Mouse (Mus musculus) urinary bladder, postnatal 10 days (tissue): ENCODE data around the gene Hes3.

Experiments
- DNase-seq: peaks from one replicate; pipeline ENCODE4 v3.0.0; 2022; ENCODE audit warnings: low spot score

The Hes3 gene

DNA sequence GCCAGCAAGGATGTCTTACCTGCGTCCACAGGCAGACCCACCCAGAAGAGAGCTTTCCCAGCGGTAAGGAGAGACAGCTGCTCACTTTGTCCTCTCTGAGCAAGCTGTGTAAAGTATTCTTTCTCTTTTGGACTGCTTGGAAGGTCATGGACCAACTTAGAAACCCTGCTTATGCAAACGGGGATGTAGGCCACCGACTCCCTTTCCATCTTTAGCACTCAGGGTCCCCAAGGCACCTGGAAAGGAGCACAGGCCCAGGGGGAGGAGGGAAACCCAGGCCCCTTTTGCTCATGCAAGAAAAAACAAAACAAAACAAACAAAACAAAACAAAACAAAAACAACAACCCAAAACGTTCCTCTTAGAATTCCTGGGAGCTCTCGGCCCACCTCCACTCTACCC is at the start of gene Hes3:
TSS of gene Hes3 (minus strand) at position 101 of the 400 bp plus-strand sequence.
- DNase-seq = no peak

DNA sequence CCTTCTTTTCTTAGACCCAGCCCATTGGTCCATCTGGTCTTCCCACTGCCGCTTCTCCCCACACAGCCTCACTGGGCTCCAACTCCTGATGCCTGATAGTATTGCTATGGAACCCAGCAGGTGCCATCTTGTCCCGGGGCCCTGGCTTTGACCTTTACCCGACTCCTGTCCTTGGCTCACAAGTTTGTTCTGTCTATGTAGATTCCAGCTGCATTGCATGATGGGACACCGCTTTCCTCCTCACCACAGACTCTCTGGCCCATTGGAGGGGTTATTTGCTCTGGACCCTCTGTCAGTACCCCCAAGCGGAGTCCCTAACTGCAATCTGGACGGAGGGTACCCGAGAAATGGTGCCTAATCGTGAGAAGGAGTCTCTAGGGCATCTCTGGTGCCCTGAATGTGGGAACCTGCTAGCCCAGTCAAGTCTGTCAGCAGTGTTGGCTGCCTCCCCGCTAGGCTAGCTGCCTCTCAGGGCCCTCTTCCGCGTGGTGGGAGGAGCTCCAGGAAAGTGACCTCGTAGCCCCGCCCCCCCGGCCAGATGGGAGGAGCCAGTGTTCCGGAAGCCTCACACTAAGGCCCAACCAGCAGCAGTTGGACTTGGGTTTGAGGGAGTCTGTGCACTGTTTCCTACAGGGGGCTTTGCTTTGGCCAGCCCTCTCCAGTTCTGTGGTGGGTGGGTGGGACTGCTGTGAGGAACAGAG is 49.3 kb upstream of the Hes3 start:
- DNase-seq = no peak

DNA sequence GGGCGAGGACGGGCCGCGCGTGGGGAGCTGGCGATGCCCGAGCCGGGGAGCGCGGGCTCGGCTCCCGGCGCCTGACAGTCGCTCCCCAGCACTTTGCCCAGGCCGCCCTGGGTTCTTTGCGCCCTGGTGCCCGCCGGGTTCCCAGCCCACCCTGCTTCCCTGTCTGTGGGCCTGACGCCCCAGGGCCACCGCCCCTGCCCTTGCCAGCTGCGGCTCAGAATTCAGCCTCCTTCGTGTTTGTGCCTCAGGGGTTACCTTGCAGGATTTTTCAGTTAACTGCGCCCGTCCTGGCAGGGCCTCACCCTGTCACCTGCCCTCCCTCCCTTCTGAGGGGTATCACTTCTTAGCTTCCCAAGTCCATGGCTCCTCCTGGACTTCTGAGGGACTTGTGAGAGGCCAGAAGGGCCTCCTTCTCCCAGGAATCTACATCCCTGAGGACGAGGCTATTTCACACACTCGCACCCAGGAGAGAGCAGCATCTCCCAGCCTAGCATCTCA is 47.9 kb upstream of the Hes3 start:
- DNase-seq = no peak

DNA sequence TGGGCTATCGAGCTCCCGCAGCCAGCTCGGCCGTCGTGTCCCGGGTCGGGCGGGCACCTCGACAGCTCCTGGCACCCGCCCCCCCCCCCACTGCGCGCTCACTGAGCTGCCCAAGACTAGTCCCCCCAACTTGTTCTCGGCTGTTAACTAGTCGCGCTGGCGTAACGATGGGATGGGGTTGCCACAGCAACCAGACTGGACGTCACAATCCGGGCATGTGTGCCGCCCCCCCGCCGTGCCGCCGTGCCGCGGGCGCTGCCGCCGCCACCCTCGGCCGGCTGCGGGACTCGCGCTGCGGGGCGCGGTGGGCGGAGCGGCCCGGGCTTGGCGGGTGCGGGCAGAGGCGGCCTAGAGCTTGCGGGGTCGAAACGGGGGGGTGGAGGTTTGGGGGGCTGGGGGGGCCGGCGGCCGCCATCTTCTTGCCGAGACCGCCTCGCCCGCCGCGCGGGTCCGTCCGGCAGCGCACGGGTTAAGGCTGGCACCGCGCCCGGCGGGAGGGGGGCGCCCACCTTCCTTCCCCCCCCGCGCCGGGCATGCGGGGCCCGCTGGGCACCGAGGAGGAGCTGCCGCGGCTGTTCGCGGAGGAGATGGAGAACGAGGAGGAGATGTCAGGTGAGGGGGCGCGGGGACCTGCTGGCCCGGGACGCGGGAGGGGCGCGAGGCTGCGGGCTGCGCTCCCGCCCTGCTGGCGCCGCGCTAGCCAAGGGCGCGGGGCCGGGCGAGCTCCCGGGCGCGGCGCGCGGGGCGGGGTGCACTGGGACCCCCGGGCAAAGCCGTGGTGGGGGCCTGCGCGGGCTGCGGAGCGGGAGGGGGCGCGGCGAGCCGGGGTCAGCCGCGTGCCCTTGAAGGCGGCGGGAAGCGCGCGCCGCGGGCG is 47.2 kb upstream of the Hes3 start, which contains the start of gene Chd5:
TSS of gene Chd5 (plus strand) at position 233 of the 874 bp plus-strand sequence.
- DNase-seq = no peak

DNA sequence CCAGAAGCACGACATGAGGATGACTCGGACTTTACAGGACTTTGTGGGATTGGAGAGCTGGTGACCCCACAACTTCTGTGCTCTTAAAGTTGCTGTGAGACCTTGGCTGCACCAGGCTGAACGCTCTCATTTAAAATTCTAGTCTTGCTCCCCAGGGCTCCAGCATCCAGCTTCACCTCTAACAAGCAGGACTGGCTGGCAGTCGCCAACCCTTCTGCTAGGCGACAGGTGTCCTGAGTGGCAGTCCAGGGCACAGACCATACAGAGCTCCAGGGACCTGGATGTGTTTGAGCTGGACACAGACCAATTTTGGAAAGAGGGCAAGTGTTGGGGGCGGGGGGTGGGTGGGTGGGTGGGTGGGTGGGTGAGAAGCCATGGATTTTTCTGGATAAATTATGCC is 46.3 kb upstream of the Hes3 start:
- DNase-seq = no peak

DNA sequence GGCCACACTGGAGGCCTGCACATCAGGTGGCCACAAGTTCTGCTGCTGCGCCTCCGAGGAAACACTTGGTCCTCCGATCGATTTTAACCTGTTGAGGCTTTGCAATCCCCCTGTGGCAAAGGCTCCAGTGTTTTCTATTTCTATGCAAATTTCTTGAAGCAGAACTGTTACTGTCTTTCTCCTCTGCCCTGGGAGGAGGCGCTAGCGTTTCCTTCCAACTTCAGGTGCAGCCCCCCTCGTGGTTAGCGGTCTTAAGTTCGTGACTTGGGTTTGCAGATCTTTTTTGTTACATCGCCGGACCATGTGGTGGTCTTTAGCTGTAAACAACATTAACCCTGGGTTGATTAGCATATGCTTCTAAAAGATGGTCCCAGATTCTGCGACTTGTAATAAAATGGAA is 42.1 kb upstream of the Hes3 start:
- DNase-seq = no peak

DNA sequence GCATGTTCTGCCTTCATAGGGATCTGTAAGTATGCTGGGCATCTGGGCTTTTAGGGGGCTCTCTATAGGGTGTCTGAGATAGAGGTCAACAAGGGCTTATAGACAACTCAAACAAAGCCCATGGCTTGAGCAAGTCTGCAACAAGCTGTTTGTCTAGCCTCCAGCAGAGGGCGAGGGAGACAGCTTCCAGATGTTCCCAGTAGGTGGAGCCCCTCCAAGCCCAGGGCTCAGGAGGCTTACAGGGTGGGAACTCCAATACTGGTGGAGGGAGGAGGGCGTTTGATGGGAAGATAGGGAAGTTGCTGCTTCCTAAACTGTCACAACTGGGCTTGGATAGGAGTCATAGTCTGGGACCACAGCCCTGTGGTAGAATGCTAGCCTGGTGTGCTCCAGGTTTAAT is 41.5 kb upstream of the Hes3 start:
- no peak for DNase-seq

DNA sequence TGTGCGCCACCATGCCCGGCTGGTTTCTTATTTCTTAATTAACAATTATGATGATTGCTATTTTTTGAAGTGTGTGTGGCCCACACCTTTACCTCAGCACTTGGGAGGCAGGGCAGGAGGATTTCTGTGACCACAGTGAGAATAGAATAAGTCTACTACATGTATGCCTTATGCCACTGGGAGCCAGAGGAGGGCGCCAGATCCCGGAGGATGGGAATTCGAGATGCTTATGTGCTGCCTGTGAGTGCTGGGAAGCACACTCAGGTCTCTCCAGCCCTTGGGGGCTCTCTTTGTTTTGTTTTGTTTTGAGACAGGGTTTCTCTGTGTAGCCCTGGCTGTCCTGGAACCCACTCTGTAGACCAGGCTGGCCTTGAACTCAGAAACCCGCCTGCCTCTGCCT is 37.2 kb upstream of the Hes3 start:
- no peak for DNase-seq

DNA sequence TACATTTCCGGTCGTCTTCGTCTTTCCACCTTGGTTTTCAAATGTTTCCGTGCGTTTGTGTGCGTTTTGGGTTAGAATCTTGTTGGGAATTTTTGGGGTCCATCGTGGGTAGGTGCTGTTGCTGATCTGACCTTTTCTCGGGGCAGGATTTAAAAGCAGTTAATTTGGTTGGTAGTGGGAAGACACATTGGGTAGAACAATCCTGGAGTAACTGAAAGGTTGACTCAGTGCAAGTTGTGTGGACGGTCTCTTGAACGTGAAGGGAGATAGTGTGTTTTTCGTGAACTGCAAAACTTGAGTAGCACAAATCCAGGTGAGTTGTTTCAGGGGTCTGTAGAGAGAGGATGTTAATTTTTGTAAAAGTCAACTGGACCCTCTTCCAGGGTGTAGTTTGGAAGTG is 35.1 kb upstream of the Hes3 start:
- DNase-seq = no peak

DNA sequence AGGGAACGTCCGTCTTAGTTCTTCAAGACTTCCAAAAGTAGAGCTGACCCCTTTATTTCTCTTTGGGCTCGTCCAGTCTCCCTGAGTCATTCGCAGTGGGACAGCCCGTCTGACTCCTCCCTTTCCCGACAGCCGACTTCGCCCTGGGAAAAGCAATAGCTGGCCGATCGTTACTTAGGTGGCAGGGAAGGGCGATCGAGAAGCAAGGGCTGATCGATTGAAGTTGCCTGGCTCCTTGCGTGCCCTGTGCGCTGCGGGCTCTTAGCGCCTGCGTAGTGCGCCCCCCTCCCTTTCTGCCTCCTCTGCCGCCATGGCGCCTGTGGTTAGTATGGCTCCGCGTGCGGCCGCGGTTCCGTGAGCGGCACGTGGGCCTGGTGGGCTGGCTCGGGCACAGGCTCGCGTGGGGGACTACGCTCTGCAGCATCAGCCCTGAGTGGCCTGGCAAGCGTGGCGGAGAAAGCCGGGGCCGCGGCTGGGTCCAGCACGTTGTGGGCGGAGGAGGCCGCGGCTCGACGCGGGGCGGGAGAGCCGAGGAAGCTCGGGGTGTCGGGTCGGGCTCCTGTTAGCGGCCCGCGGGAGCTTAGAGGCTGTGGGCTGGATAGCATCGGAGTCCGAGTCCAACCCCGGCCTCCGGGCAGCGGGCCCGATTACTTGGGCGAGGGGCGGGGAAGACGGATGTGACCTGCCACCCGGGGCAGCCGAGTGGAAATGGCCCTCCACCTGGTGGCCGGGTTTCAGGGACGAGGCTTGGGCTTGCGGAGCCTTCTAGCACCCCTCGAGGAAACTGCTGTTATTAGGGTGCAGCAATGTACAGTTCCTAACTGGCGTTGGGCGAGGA is 34.3 kb upstream of the Hes3 start, which contains the start of gene Rpl22:
TSS of gene Rpl22 (plus strand) at position 169 of the 838 bp plus-strand sequence.
- DNase-seq = peak; percentile 64

DNA sequence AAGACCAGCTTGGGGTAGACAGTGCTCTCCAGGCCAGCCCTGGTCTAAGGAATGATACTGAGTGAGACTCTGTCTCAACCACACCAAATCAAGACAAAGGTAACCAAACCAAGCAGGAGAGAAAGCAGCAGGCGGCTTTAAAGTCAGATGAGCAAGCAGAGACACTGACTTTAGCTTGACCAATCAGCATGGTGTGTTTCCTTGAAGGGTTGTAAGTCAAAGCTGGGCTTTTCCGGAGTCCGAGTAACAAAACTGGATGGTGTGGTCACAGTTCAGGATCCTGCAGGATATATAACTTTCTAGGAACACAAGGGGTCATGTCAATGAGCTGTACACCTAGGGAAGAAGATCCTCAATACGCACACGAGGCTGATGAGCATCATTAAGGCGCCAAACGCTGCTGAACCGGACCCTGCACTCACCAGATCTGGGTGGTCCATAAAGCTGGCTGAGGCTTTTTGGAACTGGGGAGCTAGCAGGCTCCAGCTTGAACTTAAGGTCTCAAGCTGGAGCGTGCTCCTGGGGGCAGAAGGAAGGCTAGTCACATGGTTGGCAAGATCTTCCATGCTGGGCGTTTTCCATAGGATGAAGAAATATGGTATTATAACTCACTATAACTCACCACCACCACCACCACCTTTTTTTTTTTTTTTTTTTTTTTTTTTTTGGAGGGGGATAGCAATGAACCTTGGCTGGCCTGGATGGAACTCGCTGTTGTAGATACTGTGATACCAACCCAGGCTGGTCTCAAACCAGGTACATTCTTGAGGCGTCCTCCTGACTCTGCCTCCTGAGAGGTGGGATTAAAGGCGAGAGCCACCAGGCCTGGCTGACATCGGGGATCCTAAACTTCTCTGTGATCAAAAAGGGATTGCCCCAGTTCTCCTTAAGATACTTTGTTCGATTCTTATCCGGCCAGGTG is 33.4 kb upstream of the Hes3 start:
- no peak for DNase-seq

DNA sequence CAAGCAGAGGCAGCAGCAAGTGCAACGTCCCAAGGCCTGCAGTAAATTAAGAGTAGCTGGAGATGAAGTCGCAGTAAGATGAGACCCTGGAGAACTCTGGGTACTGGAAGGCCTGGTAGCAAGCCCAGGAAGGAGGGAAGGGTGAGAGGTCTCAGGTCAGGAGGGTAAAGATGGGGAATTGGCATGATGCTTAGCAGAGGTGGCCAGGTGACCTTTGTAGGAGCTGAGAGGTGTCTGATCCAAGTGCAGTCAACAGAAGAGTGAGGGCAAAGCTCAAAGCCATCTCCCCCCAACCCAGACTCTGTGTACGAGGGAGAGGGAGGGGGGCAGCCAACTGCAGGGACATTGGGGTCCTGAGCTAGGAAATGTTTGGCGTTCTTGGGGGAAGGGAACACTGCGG is 30.0 kb upstream of the Hes3 start:
- DNase-seq = no peak

DNA sequence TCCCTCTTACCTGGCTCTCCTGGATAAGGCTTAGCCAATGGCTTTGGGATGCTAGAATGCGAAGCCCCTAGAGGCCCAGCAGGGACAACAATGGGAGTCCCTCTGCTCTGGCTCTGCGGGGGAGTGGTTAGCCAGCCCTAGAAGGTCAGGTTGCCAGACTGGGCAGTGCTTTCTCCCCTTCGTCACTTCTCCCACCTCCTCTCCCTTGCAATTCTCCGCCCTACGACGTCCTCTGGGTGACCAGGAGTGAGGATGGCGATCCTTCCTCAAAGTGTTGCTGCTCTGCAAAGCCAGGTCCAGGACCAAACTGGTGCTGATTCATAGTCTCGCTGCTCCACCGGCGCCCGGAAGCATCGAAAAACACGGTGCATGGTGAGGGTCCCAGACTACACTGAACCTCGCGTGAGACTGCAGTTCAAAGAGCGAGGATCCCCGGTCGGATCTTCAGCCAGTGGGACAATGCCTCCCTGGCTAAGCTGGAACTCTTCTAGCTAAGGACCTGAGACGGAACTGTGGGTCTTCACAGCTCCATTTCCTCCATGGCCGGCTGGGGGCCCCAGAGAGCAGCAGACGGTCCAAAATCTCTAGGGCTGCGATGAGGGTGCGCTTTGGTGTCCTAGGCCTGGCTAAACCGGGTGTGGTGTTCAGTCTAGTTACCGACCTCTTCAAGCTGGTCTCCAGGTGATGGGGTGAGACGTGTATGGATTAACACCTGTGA is 27.2 kb upstream of the Hes3 start, which contains the start of gene Rnf207:
TSS of gene Rnf207 (minus strand) at position 477 of the 718 bp plus-strand sequence.
- DNase-seq = no peak

DNA sequence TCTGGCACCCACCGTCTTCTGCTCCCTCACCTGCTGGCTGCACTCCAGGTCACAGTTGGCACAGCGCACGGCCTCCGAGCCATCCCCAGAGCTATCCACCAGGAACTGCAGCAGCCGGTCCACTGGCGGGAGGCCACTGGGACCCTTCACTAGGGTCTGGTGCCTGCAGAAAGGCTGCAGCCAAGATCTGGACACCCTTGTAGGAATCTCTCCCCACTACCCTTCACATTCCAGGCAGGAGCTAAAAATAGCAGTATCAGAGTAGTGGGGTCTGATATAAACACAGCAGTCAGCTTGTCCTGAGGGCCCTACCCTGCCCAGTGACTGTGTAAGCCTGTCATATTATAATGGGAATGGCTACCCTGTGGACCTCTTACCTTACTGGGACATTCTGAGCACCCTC is 26.2 kb upstream of the Hes3 start:
- DNase-seq = no peak

DNA sequence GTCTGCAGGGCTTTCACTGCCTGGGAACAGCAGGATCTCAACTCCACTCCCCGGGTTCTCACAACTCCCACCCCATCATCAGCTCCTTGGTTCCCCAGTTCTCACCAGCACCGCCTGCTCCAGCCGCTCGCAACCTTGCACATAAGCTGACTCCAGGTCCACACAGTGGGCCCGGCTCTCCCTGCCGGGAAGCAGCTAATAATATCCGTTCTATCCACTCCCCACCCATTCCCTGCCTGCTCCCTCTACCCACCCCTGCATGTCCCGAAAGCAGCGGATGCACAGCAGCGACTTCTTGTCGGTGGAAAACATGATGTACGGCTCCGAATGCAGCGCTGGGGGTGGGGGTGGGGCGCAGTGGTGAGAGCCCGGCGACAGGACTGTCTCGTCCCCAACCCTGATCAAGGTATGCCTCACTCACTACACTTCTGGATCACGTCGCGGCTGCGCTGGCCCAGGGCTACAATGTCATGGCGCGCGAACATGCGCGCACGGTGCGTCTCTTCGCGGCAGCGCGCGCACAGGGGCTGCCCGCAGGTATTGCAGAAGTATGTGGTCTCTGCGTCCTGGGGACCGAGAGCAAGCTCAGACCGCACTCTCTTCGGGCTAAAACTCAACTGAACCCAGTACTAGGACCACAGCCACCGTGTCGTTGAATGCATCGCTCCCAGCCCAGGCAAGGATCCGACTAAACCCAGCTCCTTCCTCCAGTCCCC is 24.2 kb upstream of the Hes3 start:
- no peak for DNase-seq

DNA sequence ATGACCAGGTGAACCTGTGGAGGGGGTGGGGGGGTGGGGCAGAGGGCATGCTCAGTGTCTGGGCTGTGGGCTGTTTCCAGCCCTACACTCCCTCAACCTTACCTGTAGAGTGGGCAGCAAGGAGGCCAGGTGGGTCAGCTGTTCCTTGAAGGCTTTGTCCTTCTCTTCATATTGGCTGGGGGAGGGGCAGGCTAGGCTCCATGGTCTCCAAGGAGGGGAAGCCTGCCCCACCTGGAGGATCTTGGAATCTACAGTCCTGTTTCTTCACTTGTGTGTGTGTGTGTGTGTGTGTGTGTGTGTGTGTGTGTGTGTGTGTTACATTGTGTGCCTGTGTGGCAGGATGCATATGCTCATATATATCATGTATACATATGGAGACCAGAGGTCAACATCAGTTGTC is 22.5 kb upstream of the Hes3 start:
- DNase-seq = no peak

DNA sequence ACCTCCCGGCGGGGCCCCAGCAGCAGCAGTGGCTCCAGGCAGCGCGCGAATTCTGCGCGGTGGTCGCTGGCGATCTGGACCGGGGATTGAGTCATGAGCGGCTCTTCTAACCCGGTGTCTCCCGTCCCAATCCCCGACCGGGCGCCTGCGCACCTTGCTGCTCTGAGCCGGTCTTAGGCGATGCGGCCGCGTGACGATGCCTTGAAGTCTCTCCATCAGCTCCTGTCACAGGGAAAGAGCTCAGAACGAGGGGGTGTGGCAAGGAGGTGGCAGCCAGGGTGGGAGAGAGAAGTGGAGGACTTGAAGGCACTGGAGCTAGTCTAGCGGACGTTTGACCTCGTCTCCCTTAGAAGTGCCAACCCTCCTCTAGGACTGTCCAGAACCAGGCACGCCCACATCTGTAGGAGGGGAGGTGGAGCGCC is 21.8 kb upstream of the Hes3 start:
- no peak for DNase-seq

DNA sequence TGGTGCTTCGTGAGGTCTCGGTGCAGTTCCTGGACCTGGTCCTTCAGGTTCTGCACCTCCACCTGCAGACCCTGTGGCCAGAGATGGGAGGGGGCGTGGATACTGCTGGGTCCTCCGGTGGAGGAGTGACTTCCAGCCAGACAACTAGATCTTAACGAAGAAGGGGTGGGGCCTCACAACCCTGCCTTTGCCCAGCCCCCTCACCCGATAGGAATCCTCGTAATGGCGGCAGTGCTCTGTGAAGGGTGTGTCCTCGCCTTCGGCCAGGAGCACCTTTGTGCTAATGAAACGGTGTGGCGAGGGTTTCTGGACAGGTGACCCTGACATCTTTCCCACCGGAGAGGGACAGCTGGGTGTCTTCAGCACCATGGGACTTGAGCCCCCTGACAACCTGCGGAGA is 20.7 kb upstream of the Hes3 start:
- no peak for DNase-seq

DNA sequence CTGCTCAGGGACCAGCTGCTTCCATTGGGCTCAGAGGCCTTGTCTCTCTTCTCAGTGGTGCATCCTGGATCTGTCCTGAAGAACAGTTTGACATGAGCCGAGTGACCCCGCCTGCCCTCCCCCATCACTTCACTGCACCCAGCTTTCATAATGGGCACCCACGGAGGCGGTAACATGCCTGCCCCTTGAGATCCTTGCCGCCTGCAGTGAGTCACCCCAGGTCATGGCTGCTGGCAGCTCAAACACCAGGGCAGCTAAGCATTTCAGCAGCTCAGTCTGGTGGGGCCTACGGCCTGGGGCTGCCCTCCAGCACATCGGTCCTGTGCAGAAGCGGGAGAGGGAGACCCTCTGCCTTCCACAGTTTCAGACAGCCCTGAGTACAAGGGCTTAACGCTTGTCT is 16.1 kb upstream of the Hes3 start:
- DNase-seq = no peak

DNA sequence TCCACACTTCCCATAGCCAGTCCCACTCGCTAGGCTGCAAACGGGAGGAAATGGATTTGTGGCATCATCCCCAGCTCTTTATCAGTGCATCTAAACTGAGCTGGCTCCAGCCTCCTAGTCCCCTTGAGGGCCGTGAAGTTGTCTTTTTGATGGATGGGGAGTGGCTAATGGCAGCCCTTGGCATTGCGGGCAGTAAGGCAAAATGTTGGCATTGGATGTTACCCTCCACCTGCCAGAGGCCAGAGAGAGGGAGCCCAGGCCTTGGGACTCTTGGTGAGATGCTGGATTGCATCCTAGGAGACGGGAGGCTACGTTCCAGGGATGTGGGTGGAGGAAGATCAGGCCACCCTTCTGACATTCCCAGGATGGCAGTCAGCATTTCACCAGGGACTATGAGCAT is 14.5 kb upstream of the Hes3 start:
- no peak for DNase-seq
